Mouse (Mus musculus): Measurements from ENCODE around the gene Slc48a1.

Slc48a1 gene

DNA sequence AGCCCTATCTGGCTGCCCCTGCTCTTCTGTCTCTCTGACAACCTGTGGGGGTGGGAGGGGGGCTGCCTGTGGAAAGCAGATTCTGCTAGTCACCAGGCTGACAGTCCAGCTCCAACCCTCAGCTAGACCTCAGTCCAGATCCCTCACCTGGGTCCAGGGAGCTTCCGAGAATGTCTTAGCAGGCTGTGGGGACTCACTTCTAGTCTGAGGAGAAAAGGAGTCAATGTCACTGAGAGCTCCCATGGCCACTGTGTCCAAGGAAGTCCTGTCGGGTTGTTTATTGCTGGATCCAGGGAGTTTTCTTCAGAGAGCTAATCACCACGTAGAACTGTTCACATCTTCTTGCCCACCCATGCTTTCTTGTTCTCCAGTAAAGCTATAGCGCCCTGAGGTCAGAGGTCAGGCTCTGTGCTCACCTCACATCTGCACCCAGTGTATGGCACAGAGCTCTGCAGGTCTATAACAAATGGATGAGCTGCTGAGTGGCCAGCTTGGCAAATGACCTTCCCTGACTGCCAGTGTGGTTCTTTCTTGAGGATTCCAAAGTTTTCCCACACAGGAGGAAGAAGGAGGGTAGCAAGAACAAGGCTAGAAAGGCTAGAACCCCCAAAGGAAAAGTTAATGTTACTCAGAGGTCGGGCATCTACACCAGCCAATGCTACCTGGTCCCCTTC lies 48.4 kb downstream of the Slc48a1 start:
- 80% methylated on average over 5 of the region's 5 CpGs for WGBS

DNA sequence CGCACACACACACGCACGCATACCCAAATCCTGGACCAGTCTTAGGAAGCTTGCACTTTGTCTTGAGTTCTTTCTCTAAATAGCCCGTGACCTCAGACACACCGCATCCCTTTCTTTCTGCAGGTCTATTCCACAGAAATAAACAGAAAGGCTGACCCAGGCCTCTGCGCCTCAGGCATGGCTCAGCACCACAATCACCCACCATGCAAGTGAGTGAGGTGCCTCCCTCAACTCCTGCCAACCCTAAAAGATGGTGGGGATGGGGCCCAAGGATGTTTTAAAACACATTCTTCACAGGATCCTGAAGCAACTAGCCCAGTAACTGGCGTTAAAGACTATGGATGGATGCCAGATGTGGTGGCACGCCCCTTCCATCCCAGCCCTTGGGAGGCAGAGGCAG lies 49.1 kb downstream of the Slc48a1 start:
- WGBS: 77% methylated on average over 8 of the region's 8 CpGs

GRCm38 (mm10) chr15:97828221-97828842 lies 50.0 kb downstream of the Slc48a1 start:
- 35% methylated on average over 6 of the region's 6 CpGs for WGBS

DNA sequence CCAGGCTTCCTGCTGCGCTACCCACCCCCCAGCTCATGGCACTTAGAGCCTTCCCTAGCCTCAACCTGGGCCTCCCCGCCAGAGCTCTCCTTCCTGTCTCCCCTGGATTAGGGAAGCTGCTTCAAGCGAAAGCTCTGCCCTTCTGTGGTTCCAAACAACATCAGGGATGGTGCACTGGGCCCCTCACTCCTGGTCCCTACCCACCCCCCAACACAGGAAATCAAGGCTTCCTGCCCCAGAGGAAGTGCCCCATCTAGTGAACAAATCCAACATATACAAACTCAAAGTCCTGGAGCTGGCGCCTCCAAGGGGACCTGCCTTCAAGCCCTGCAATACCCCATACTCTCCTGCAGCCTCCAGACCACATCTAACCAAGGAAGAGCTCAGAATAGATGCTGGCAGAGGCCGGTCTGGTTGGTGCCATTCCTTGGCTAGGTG lies 50.6 kb downstream of the Slc48a1 start:
- WGBS: 66% methylated on average over 5 of the region's 5 CpGs

GRCm38 (mm10) chr15:97829432-97829831 lies 51.1 kb downstream of the Slc48a1 start:
- WGBS: 43% methylated on average over 2 of the region's 2 CpGs

DNA sequence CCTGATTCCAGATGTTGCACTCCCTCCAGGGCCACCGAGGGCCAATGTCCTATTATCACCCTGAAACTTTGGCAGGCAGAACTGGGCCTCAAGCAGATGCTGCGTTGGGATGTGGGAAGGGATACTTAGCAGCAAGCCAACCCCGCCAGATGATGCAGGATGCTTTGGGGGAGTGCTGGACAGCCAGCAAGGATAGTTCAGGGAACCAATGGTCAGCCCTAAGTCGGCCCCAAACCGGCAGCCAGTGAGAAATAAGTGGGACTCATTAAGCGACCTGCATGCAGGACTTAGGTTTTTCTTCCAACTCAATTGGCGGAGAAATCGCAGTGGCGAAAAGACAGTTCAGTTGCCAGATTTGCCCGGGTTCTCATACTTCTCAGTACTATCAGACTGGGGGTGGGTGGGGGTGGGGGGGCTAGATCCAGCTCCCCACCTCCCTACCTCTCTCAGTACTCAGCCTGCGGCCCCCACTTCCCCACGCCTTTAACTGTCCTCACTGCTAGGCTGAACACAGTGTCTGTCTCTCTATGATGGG lies 52.0 kb downstream of the Slc48a1 start:
- 11% methylated on average over 12 of the region's 12 CpGs for WGBS

DNA sequence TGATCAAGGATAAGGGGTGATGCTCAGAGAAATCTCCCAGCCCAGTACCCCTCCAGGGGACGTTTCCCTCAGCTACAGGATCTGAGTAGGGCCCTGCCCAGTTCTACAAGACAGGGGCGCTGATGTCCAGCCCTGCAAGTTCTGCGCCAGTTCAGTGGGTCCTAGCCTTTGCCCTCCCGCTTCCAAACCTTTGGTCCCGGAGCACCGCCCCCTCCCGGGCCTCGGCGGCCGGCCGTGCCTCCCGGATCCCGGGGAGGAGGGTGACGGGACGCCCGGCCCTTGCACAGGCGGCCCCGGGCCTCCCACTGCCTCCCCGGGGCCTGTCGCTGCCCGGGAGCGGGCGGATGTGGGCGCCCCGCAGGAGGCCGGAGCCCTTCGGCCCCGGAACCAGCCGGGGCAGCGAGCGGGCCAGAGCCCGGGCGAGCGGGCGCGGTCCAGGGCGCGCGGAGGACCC lies 52.5 kb downstream of the Slc48a1 start:
- WGBS: 1% methylated on average over 39 of the region's 39 CpGs

DNA sequence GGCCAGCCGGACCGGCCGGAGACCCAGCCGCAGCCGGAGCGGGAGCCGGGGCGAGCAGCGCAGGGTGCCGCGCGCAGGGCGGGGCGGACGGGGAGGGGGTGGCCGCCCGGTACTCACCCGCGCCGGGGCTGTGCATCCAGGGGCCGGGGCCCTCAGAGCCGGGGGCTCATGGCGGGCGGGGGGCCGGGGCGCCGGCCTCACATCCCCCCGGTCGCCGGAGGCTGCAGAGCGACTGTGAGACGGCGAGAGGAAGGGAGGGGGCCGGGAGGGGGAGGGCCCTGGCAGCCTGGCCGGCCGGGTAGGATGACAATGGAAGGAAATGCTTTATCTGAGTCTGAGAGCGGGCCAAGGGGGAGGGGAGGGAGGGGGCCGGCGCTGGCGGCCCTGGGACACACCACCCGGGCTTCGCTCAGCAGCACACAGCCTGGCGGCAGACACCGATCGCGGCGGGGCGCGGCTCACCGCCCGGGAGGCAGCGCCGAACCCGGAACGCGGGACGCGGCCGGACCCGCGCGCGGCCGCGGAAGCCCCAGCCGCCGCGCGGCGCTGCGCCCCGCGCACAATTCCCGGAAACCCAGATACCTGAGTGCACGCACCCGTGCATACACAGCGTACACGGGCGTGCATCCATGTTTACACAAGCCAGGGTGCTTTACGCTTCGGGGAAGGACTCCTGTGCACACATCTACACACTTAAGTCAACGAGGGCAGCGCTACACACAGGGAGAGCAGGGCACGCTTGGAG lies 53.1 kb downstream of the Slc48a1 start:
- 2% methylated on average over 80 of the region's 84 CpGs for WGBS

- 23% methylated on average over 10 of the region's 10 CpGs for WGBS
Measured at GRCm38 (mm10) chr15:97831987-97832640, 53.8 kb downstream of the Slc48a1 start.

- WGBS: 83% methylated on average over 9 of the region's 9 CpGs
Measured at GRCm38 (mm10) chr15:97832764-97833479, 54.6 kb downstream of the Slc48a1 start.

GRCm38 (mm10) chr15:97836153-97836893 lies 58.0 kb downstream of the Slc48a1 start:
- 66% methylated on average over 17 of the region's 17 CpGs for WGBS

GRCm38 (mm10) chr15:97836894-97837247 lies 58.6 kb downstream of the Slc48a1 start:
- 33% methylated on average over 8 of the region's 8 CpGs for WGBS

GRCm38 (mm10) chr15:97837491-97838061 lies 59.3 kb downstream of the Slc48a1 start:
- 17% methylated on average over 8 of the region's 8 CpGs for WGBS

DNA sequence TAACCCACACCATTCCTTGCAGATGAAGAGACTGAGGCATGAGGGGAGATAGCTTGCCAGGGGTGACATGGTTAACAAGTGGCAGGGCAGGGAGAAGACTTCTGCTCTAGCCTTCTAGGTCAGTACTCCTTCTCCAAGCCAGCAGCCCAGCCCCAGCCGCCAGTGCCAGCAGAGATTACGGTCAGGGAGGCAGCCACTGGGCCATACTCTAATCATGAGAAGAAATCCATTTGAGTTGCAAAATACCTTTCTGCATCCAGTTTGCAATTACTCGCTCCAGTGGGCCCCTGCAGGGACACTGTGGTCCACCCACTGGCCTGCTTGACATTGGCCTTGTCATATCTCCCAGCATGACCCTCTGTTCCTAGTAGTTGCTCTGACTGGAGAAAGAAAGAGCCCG lies 60.1 kb downstream of the Slc48a1 start:
- 92% methylated on average over 4 of the region's 4 CpGs for WGBS

DNA sequence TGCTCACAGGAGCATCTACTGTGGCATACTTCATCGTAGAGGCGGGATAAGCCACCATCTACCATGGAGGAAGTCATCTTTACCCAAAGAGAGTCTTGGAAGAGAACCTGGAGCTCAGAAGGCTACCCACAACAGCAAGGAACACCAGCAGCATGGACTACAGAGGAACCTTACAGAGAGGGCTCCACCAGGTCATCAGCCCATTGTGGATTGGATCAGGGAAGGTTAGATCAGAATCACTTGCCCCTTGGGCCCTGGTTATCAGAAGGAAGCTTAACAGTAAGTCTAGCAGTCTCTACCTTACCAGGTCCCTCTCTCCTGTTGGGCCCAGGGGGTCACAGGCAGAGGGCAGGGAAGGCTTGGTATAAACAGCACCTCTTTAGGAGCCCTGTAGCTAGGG lies 60.7 kb downstream of the Slc48a1 start:
- 100% methylated on average over 2 of the region's 2 CpGs for WGBS

DNA sequence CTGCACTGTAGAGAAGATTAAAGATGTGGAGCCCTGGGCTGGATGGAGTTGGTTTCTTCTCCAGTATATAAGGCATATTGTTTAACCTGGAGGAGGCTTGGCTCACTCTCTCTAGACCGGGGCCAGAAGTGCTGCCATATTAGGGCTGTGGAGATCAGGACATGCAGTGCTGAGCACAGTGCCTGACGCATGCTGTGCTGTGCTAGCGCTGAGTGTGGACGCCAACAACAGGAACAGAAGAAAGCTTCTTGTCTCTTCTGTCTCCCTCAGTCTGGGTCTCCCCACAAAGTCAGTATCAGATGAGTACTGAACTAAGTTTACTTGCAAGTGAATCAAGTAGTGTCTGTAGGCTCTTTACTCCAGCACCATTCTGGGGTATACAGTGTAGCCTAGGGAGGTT lies 61.2 kb downstream of the Slc48a1 start:
- WGBS: 85% methylated on average over 4 of the region's 4 CpGs

GRCm38 (mm10) chr15:97839991-97840455 lies 61.7 kb downstream of the Slc48a1 start:
- 64% methylated on average over 3 of the region's 3 CpGs for WGBS

DNA sequence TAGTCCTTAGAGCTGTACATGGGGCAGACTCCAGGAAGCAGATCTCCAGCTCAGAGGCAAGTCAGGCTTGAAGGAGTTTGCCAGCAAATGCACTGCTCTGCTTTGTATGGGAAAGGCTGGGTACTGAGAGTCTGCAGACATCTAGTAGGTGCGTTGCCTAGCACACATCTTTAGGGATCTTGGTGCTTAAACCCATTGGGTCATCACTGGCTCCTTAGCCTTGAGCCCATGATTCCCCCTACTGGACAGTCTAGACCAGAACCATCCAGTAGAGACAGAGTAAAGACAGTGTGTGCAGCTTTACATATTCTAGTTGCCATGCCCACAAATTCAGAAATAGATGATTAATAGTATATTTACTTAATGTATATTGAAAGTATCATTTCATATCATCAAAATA lies 62.5 kb downstream of the Slc48a1 start:
- WGBS: 65% methylated on average over 1 of the region's 1 CpGs

DNA sequence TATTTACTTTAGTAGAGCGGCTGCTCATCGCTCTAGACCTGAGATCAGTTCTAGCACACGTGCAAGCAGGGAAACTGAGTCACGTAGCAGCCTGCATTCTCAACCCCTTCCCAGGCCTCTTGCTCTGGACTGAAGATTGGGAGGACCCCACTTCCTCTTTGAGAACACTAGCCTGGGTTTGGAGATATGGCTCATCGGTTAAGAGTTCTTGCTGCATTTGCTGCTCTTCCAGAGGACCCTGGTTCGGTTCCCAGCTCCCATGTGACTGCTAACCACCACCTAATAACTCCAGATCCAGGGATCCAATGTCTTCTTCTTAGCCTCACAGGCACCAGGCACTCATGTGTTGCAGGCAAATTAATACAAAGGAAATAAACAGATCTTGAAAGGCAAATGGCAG lies 63.1 kb downstream of the Slc48a1 start:
- 96% methylated on average over 6 of the region's 6 CpGs for WGBS

DNA sequence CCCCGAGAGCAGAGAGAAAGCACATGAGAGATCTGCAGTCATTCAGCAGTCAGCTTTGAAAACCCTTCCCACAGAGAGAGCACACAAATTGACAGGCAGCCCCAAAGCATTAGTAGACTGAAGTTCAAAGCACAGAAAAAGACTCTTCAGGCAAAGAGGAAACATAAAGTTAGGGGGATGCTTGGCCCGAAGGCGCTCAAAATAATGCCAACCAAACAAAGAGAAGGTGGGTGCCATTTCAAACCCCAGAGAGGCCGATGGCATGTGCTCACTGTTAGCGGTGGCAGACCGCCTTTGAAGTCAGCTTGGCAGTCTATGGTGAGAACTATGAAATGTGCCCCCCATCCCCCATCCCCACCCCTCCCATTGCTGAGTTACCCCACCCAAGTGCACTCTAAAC lies 63.7 kb downstream of the Slc48a1 start:
- WGBS: 90% methylated on average over 6 of the region's 6 CpGs
